Mouse (Mus musculus) heart, embryonic 14.5 days (tissue): ENCODE results near the gene Plcxd1. TPM values are rescaled to one million over a fixed set of nuclear protein-coding genes. Genes with fewer than 3 reads are reported as not detected.

Experiments
- ATAC-seq: fragments of 200-750 bp; cut with Nextera tagmentation; 2 replicates; pipeline ENCODE4 v1.8.0; 2017; ENCODE audit warnings: low read depth, moderate TSS enrichment; ENCODE audit not compliant: insufficient number of reproducible peaks, insufficient read depth, low FRiP score
- H3K27ac ChIP-seq, 2 experiments: fragments of 200-500 bp in 1 of 2; fragments of 300-500 bp in 1 of 2; sonication (generic) in 1 of 2; replicated peaks in 1 of 2; 2 replicates each; pipeline ENCODE4 v1.5.1; 2012 to 2014; ENCODE audit warnings: low read depth in 2 of 2, low read length in 2 of 2, control low read depth in 1 of 2, mild to moderate bottlenecking in 1 of 2, mixed read lengths in 1 of 2; ENCODE audit not compliant: control insufficient read depth in 1 of 2, insufficient read depth in 1 of 2
- H3K27me3 ChIP-seq: fragments of 300-500 bp; sonication (generic); 2 replicates; pipeline ENCODE4 v1.6.1; 2014; ENCODE audit warnings: mild to moderate bottlenecking, low read length, control low read depth; ENCODE audit not compliant: control insufficient read depth, insufficient read depth
- H3K36me3 ChIP-seq: fragments of 300-500 bp; sonication (generic); 2 replicates; pipeline ENCODE4 v1.6.1; 2014; ENCODE audit warnings: mild to moderate bottlenecking, control low read depth, low read length, mixed read lengths; ENCODE audit not compliant: control insufficient read depth, insufficient read depth
- H3K4me1 ChIP-seq, 2 experiments: fragments of 200-500 bp in 1 of 2; fragments of 300-500 bp in 1 of 2; sonication (generic) in 1 of 2; 2 replicates each; pipeline ENCODE4 v1.6.1; 2012 to 2014; ENCODE audit warnings: low read length in 2 of 2, control low read depth in 1 of 2, mixed read lengths in 1 of 2; ENCODE audit not compliant: control insufficient read depth in 2 of 2, insufficient read depth in 2 of 2
- H3K4me2 ChIP-seq: fragments of 300-500 bp; sonication (generic); 2 replicates; pipeline ENCODE4 v1.6.1; 2014; ENCODE audit warnings: mild to moderate bottlenecking, low read length
- H3K4me3 ChIP-seq, 2 experiments: fragments of 200-500 bp in 1 of 2; fragments of 300-500 bp in 1 of 2; sonication (generic) in 1 of 2; 2 replicates each; pipeline ENCODE4 v1.5.1; 2012 to 2014; ENCODE audit warnings: low read length in 2 of 2, mild to moderate bottlenecking in 2 of 2, control low read depth in 1 of 2, low read depth in 1 of 2, moderate library complexity in 1 of 2; ENCODE audit not compliant: control insufficient read depth in 1 of 2, insufficient read depth in 1 of 2
- H3K9ac ChIP-seq: fragments of 300-500 bp; sonication (generic); 2 replicates; pipeline ENCODE4 v1.6.1; 2014; ENCODE audit warnings: mild to moderate bottlenecking, low read length
- H3K9me3 ChIP-seq: fragments of 300-500 bp; sonication (generic); 2 replicates; pipeline ENCODE4 v1.6.1; 2016; ENCODE audit warnings: low read length, control low read depth; ENCODE audit not compliant: control insufficient read depth
- WGBS: fragments of 180-500 bp; shearing (Covaris S2); extraction: QIAGEN DNeasy Blood & Tissue Kit; methylation state at CpG from one replicate; pipeline ENCODE4 v1.1.7; 2014; 5-methylcytosine and 5-hydroxymethylcytosine counted together
- polyA plus RNA-seq: library from polyadenylated mRNA; unstranded; fragments of >200 nt; fragmentation: Nextera tagmentation; extraction: Ambion mirVana; gene quantifications from 2 replicates; pipeline ENCODE4 v1.2.1, GENCODE M21; 2014

Plcxd1 gene
- polyA plus RNA-seq, 1 experiment from 2014 or later, result 0.30 TPM

DNA sequence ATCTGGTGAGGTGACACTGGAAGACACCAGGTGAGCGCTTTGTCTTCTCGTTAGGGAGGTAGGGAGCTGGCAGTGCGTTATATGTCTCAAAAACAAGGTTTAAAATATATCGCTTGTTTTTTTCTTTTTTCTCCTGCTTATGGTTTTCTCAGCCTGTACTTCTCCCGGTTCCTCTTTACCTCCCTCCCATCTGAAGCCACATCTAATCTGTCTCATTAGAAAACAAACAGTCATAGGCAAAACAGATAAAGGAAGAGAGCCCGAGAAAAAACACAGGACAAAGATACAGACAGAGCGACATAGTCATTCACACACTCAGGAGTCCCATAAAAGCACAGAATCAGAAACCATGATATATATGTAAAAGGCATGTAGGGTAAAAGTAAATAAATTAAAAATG lies 40.7 kb downstream of the Plcxd1 start:
- H3K36me3 ChIP-seq, result peaks cover 60% of the 10 kb centered on the region

DNA sequence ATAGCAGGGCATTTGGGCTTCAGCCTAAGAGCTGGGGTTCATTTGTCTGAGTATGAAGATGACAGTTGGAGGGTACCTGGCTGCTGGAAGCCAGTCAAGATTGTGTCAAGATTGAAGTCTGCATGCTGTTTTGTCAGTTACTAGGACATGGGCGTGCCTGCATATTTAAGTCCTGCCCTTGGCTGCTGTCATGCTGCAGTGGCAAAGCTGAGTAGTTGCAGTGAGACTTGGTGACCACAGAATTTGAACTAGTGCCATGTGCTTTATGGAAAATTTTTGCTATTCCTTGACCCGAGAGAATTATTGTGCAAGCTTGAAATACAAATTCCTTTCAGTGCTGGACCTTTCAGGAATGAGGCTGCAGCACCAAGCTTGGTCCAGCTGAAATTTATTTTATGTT lies 42.5 kb downstream of the Plcxd1 start:
- ATAC-seq, result no peak
- Histone ChIP-seq H3K27ac (no peak overlapping the region), H3K4me2 (no peak overlapping the region), H3K36me3 (peaks cover 78% of the 10 kb centered on the region), H3K27me3 (no peaks in the 10 kb centered on the region), H3K4me1 (0 out of 4 replicates have a peak, but pooled peaks cover 0 to 5% of the 10 kb centered on the region in 2 experiments), H3K4me3 (no peak overlapping the region), H3K9me3 (no peaks in the 10 kb centered on the region), H3K9ac (no peak overlapping the region)
- 92% methylated on average over 2 of the region's 2 CpGs for WGBS

More for the DNA sequence above, 40.7 kb downstream of the Plcxd1 start:
- Histone ChIP-seq H3K27ac (no peak overlapping the region), H3K4me2 (no peak overlapping the region), H3K9me3 (no peaks in the 10 kb centered on the region), H3K4me3 (no peak overlapping the region), H3K27me3 (no peaks in the 10 kb centered on the region), H3K9ac (no peak overlapping the region), H3K4me1 (0 out of 4 replicates have a peak, but pooled peaks cover 0 to 5% of the 10 kb centered on the region in 2 experiments)
- 83% methylated on average over 7 of the region's 7 CpGs for WGBS
- ATAC-seq, result no peak

DNA sequence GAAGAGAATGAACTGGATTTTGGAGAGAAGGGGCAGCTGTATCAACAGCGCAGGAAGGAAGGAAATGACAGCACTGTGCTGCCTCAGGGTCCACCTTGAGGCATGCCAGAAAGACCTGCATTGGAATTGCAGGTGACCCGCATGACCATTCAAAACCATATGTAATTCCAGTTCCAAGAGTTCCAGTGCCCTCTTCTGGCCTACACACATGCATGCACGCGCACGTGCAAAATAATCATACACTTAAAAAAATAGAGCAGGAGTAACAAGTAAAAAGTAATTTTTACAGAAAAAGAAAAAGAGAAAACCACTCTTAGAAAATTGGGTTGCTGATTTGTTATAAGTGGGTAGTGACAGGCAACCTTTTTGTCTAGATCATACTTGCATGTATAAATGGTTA lies 43.2 kb downstream of the Plcxd1 start:
- H3K36me3 ChIP-seq, result peaks cover 85% of the 10 kb centered on the region
- 88% methylated on average over 5 of the region's 5 CpGs for WGBS
- no peak for ATAC-seq
- H3K9ac ChIP-seq, result no peak overlapping the region
- H3K4me2 ChIP-seq, result no peak overlapping the region
- no peaks in the 10 kb centered on the region for H3K9me3 ChIP-seq
- H3K4me3 ChIP-seq, result no peak overlapping the region
- no peaks in the 10 kb centered on the region for H3K27me3 ChIP-seq
- H3K4me1 ChIP-seq, result 0 out of 4 replicates have a peak, but pooled peaks cover 0 to 2% of the 10 kb centered on the region in 2 experiments
- H3K27ac ChIP-seq, result no peak overlapping the region

Other genes with a start within 250 kb of the Plcxd1 start
- gene Gm15446, start 176.6 kb upstream of the Plcxd1 start, polyA plus RNA-seq, result 0.22 and 0.45 TPM in 2 replicates
- 10.6 and 12.1 TPM in 2 replicates for gene Zfp932, start 103.4 kb upstream of the Plcxd1 start, polyA plus RNA-seq
- 1.3 and 3.9 TPM in 2 replicates for gene Gm17655, start 27.5 kb upstream of the Plcxd1 start, polyA plus RNA-seq
- gene Gm35315, start 5.5 kb upstream of the Plcxd1 start, polyA plus RNA-seq, result 0.11 and 0.16 TPM in 2 replicates
- 15.9 and 22.0 TPM in 2 replicates for gene Gtpbp6, start 8.2 kb downstream of the Plcxd1 start, polyA plus RNA-seq
- 2.4 and 2.7 TPM in 2 replicates for gene Zfp605, start 10.1 kb downstream of the Plcxd1 start, polyA plus RNA-seq
- gene Chfr, start 35.9 kb downstream of the Plcxd1 start, polyA plus RNA-seq, result 29.7 and 32.5 TPM in 2 replicates
- 18.7 and 19.1 TPM in 2 replicates for gene Golga3, start 76.7 kb downstream of the Plcxd1 start, polyA plus RNA-seq
- 25.4 and 27.3 TPM in 2 replicates for gene Ankle2, start 131.0 kb downstream of the Plcxd1 start, polyA plus RNA-seq
- gene Pgam5, start 169.9 kb downstream of the Plcxd1 start, polyA plus RNA-seq, result 56.3 and 58.3 TPM in 2 replicates
- 14.6 and 19.4 TPM in 2 replicates for gene Pxmp2, start 186.2 kb downstream of the Plcxd1 start, polyA plus RNA-seq
- gene Pole, start 186.3 kb downstream of the Plcxd1 start, polyA plus RNA-seq, result 16.1 and 19.6 TPM in 2 replicates
- gene P2rx2, start 243.2 kb downstream of the Plcxd1 start, polyA plus RNA-seq, result not detected in 2 replicates
- gene Lrcol1, start 244.8 kb downstream of the Plcxd1 start, polyA plus RNA-seq, result not detected in 2 replicates